Mouse (Mus musculus): ENCODE measurements around the gene Fcrl5. TPM values are rescaled to one million over a fixed set of nuclear protein-coding genes. Genes with fewer than 3 reads are reported as not detected.

Gene Fcrl5
- not detected for polyA plus RNA-seq (2015; fragmentation: Illumina TruSeq; extraction: RNeasy Lipid Tissue Mini Kit (QIAGEN cat#74804); ENCODE audit: insufficient read depth, low read depth, low replicate concordance)

GRCm38 (mm10) chr3:87435479-87435878 is at the start of gene Fcrl5:
TSS of gene Fcrl5 (plus strand) at chr3:87435773.

GRCm38 (mm10) chr3:87525043-87525836 is 89.7 kb downstream of the Fcrl5 start, which contains the start of gene Etv3:
TSS of gene Etv3 (plus strand) at chr3:87525407.

Other genes with a start within 250 kb of the Fcrl5 start
- gene Fcrls, start 172.0 kb upstream of the Fcrl5 start, polyA plus RNA-seq (2015; fragmentation: Illumina TruSeq; extraction: RNeasy Lipid Tissue Mini Kit (QIAGEN cat#74804); ENCODE audit: insufficient read depth, low read depth, low replicate concordance): 4.6 TPM
- gene Cd5l, start 77.9 kb upstream of the Fcrl5 start, polyA plus RNA-seq (2015; fragmentation: Illumina TruSeq; extraction: RNeasy Lipid Tissue Mini Kit (QIAGEN cat#74804); ENCODE audit: insufficient read depth, low read depth, low replicate concordance): 1.1 TPM
- gene Fcrl1, start 59.4 kb upstream of the Fcrl5 start, polyA plus RNA-seq (2015; fragmentation: Illumina TruSeq; extraction: RNeasy Lipid Tissue Mini Kit (QIAGEN cat#74804); ENCODE audit: insufficient read depth, low read depth, low replicate concordance): not detected
- 3.3 TPM for gene Etv3, start 89.6 kb downstream of the Fcrl5 start, polyA plus RNA-seq (2015; fragmentation: Illumina TruSeq; extraction: RNeasy Lipid Tissue Mini Kit (QIAGEN cat#74804); ENCODE audit: insufficient read depth, low read depth, low replicate concordance)
- gene Arhgef11, start 181.8 kb downstream of the Fcrl5 start, polyA plus RNA-seq (2015; fragmentation: Illumina TruSeq; extraction: RNeasy Lipid Tissue Mini Kit (QIAGEN cat#74804); ENCODE audit: insufficient read depth, low read depth, low replicate concordance): 6.2 TPM